Mouse (Mus musculus): ENCODE results near the gene Gng8.

The Gng8 gene

GRCm38 (mm10) chr7:16876006-16876405, 15.6 kb upstream of the Gng8 start:
- DNase-seq (ENCODE audit: low spot score), result no peak

GRCm38 (mm10) chr7:16876608-16877007, 15.0 kb upstream of the Gng8 start:
- DNase-seq (ENCODE audit: low spot score), result no peak

DNA sequence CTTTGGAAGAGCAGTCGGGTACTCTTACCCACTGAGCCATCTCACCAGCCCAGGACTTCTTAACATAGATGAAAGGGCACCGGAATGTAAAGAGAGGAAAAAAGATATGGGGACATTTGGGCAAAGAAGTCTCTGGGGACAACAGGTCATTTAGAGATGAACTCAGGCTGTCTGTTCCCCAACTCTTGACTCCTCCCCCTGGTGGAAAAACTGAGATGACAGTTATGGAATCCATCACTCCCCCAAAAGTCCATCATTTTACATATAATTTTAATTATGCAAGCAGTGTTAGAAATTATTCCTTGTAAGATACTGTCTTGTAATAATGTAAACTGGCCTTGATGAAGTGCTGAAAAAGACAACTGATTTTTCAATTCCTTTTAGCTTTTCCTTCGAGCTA, 13.9 kb upstream of the Gng8 start:
- DNase-seq (ENCODE audit: low spot score), result no peak

- peak; percentile 25 for DNase-seq (ENCODE audit: low spot score)
Measured at GRCm38 (mm10) chr7:16879796-16880547, 11.6 kb upstream of the Gng8 start.

DNA sequence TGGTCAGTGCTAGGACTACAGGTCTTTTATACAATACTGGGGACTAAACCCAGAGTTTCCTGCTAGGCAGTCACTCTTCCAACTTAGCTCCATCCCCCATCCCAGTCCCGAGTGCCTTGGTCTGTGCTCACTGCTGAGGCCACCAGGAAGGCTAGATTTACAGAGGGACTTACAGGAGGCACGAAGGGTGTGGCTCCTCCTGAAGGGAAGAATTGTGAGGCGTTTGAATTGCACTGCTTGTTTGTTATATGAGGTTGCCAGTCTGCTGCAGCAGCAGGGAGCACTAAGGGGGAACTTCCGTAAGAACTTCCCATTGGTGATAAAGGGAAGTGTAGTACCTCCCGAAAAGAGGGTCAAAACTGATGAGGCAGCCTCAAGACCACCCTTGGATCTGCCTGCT, 11.0 kb upstream of the Gng8 start:
- no peak for DNase-seq (ENCODE audit: low spot score)

DNA sequence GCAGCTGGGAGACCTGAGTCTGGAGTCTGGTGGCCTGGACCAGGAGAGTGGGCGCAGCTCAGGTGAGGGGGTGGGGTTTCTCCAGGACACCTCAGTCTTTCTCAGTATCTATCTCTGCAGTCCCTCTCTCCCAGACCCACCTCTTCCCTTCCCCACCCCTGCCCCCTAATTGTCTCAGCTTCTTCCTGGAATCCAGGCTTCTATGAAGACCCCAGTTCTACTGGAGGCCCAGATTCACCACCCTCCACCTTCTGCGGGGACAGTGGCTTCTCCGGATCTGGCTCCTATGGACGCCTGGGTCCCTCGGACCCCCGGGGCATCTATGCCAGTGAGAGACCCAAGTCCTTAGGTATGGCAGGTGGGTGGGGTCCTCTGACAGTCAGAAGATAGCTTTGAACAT, 8.4 kb upstream of the Gng8 start:
- no peak for DNase-seq (ENCODE audit: low spot score)

DNA sequence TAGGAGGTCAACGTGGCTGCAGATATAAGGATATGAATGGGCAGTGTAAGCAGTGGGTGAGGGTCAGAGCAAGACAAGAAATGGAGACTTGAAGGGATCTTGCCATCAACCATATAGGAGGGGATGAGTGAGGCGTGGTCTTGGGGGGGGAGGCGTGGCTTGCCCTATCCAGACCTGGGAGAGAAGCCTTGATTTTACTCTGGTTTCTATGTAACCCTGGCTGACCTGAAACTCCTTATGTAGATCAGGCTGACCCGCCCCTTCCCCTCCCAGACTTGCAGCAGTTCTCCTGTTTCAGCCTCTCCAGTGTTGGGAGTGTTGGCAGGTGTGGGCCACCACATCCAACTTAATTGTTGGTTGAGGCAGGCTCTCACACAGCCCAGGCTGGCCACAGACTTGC, 7.3 kb upstream of the Gng8 start:
- DNase-seq (ENCODE audit: low spot score), result no peak

DNA sequence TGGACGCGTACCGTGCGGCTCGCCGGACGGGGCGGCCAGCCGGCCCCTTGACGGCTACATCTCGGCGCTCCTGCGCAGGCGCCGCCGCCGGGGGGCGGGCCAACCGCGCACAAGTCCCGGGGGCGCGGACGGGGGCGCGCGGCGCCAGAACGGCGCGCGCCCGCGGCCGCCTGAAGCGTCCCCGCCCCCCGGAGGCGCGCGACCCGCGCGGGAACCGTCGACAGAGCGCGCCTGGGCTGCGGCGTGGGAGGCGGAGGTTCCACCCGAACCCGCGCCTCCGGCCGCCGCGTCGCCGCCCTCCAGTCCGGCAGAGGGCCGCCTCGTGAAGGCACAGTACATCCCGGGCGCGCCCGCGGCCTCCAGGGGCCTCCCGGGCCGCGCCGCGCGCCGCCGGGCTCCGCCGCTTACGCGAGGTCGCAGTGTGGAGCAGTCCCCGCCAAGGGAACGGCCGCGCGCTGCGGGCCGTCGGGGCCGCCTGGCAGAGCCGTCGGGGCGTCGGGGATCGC, 6.3 kb upstream of the Gng8 start:
- DNase-seq (ENCODE audit: low spot score), result no peak

GRCm38 (mm10) chr7:16885905-16886304, 5.7 kb upstream of the Gng8 start:
- no peak for DNase-seq (ENCODE audit: low spot score)

DNA sequence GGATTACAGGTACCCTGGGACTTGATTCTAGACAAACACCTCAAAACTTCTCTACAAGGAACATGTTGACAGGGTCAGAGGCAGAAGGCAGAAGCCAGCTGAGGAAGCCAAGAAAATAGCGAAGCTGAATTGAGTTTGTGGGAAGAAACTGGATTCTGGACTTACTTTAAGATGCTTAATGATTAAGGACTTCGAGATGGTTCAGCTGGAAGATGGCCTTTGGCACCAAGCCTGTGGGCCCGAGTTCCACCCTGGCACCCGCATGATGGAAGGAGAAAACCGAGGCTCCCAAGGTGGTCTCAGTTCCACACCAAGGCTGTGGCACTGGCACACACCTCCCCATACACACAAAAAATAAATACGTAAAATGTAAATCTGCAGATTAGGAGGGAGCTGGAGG, 1.1 kb upstream of the Gng8 start:
- DNase-seq (ENCODE audit: low spot score), result no peak

DNA sequence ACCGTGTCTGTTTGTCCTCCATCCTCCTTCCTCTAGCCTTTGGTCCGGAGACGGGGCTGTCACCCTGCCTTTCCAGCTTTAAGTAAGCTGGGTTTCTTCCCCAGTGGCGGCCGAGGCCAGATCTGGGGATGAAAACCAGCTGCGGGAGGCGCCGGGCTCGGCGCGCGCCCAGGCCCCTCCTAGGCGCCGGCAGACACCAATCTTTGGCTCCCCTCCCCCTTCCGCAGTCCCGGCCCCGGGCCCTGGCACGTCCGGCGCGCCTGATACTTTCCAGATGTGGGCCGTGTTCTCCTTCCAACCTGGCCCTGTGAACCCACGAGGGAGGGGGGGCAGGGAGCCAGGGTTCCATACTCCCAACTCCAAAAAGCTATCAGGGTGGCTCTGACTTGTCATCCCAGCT, 642 bp upstream of the Gng8 start:
- peak; percentile 73 for DNase-seq (ENCODE audit: low spot score)

DNA sequence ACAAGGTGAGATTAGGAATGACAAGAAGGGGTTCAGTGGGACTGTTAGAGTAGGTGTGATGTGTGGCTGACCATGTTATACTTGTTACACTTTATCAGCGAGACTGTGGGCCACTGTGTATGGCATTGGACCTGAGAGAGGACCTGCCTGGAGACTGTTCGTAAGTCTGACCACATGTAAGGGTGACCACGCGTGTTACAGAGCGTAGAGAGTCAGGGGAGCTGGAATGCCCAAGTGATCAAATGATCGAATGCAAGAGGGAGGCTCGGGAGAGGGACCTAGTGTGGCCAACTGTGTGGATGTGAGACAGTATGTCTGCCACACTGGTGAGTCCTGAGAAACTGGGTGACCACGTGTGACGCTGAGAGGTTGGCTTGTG, 755 bp downstream of the Gng8 start:
- DNase-seq (ENCODE audit: low spot score), result no peak

DNA sequence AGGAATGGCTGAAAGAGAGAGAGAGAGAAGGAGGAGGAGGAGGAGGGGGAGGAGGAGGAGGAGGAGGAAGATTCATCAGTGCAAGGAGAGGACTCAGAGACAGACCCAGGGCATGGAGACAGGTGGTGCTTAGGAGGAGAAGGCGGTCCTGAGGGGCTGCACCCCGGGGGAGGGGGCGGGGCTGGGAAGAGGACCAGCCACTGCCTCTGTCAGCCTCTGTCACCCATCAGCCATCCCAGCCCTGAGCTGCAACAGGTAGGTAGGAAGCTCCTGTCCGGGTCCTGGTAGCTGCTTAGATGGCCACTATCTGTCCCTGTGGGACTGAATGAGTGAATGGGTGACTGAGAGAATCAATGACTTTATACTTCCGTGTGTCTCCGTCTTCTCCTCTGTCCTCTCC, 2.0 kb downstream of the Gng8 start:
- DNase-seq (ENCODE audit: low spot score), result no peak

DNA sequence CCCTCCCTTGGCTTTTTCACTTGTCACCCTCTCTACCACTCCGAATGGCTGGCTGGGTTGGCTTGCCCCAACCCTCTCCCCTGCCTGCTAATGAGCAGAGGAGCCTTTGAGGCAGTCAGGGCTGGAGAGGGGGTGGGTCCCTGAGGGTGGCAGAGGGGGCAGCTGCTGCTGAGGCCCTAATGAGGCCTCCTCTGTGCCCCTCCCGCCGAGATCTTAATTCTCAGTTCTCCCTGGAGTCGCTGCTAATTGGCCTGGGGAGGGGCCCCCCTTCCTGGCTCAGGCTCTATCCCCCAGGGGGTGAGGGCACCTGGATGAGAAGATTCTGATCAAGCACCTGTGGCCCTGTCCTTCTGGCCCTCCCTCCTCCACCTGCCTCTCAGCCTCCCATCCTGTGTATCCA, 2.7 kb downstream of the Gng8 start:
- no peak for DNase-seq (ENCODE audit: low spot score)

- peak; percentile 74 for DNase-seq (ENCODE audit: low spot score)
Measured at GRCm38 (mm10) chr7:16895000-16895399, 3.4 kb downstream of the Gng8 start.

DNA sequence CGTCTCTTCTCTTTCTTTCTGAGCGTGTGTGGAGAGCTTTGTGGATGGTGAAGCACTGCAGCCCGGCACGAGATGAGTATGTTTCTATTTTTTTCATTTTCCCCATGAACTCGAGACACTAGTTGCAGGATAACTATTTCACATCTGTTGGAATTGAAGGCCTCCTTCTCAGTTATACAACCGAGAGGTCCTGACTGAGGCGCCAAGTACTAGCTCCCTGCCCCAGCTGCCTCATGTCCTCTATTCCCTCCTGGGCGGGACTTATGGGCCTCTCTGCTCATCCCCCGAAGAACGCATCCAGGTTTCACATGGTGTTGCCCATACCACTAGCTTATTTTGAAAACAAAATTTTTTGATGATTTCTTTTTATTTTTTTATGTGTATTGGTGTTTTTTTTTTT, 3.9 kb downstream of the Gng8 start:
- DNase-seq (ENCODE audit: low spot score), result no peak

- DNase-seq (ENCODE audit: low spot score), result no peak
Measured at GRCm38 (mm10) chr7:16900526-16900925, 8.9 kb downstream of the Gng8 start.

- DNase-seq (ENCODE audit: low spot score), result no peak
Measured at GRCm38 (mm10) chr7:16903439-16903955, 11.9 kb downstream of the Gng8 start.

DNA sequence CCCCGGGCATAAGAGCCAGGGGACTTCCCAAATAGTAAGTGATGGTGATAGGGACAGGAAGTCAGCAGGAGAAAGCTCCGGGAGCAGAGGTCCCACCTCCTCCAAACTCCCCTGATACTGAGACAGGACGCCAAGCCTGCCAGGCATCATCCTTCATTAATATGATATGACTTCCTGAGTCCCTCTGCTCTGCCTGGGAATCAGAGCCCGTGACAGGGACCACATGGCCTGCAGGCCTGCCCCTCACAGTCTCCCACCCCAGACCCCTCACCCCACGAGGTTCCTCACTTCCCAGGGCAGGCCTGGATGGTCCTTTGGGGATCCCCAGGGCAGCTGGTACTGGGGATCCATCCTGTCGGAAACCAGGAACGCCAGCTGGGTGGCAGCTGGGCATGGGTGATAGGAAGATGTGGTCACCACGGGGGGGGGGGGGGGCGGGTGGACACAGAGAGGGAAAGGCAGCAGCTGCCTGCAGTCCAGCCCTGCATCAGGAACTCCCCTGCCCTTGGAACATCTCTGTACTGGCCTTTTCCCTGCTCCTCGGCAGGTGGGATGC, 12.6 kb downstream of the Gng8 start:
- no peak for DNase-seq (ENCODE audit: low spot score)

GRCm38 (mm10) chr7:16905491-16906021, 14.0 kb downstream of the Gng8 start:
- DNase-seq (ENCODE audit: low spot score), result peak; percentile 41

GRCm38 (mm10) chr7:16906281-16906680, 14.7 kb downstream of the Gng8 start, which contains the start of gene Ptgir:
TSS of gene Ptgir (plus strand) at chr7:16906490.
- DNase-seq (ENCODE audit: low spot score), result no peak

GRCm38 (mm10) chr7:16906889-16907559, 15.4 kb downstream of the Gng8 start:
- no peak for DNase-seq (ENCODE audit: low spot score)

- DNase-seq (ENCODE audit: low spot score), result no peak
Measured at GRCm38 (mm10) chr7:16907842-16908241, 16.3 kb downstream of the Gng8 start.
